Mouse (Mus musculus) C2C12 (cell line): ENCODE measurements around the gene Heatr5b.

ENCODE experiments used
- CEBPB ChIP-seq: IDR thresholded peaks from one replicate; pipeline ENCODE4 v1.6.1; 2011; ENCODE audit warnings: low read depth, mild to moderate bottlenecking, control low read depth, moderate library complexity
- CTCF ChIP-seq: IDR thresholded peaks from one replicate; pipeline ENCODE4 v1.5.1; 2011; ENCODE audit not compliant: control insufficient read depth, insufficient read depth, insufficient read length
- MAX ChIP-seq: IDR thresholded peaks from one replicate; pipeline ENCODE4 v1.6.1; 2011; ENCODE audit warnings: mild to moderate bottlenecking, control low read depth
- MYOD1 ChIP-seq: IDR thresholded peaks from one replicate; pipeline ENCODE4 v1.6.1; 2011; ENCODE audit warnings: low read depth; ENCODE audit not compliant: control insufficient read depth, insufficient read length
- MYOG ChIP-seq: IDR thresholded peaks from one replicate; pipeline ENCODE4 v1.6.1; 2011; ENCODE audit not compliant: control insufficient read depth, insufficient read length; ENCODE audit errors: extremely low read depth
- USF1 ChIP-seq: IDR thresholded peaks from one replicate; pipeline ENCODE4 v1.6.1; 2011; ENCODE audit warnings: low read depth, mild to moderate bottlenecking, control low read depth, moderate library complexity

DNA sequence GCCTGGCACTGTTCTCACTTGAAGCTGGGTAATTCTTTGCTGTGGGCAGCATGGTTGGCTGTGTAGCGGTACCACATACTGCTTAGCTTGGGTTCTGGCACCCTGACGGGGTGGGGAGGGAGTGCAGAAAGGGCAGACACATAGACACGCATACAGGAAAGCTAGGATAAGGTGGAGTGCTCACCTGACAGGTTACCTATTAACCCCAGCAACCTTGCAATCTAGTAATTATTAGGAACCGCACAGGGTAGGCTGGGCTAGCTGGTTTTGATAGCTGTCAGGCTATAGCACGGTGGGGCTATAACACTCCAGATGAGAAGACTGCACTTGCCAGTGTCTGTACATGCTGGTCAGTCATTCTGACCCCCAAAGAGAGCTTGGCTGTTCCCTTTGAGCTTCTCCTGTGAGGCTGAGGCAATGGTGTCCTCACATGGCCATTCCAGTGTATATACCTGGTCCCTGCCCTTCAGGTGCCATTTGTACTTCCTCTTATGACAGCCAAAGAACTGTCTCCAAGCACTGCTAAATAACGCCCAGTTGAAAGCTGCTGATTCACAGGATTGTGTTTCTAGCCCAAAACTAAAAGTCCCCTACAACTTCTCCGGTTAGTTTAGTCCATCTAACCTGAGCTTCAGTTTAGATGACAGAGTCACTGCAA, 7.2 kb upstream of the Heatr5b start:
- no peak for TF ChIP-seq CTCF
- no peak for TF ChIP-seq USF1
- no peak for TF ChIP-seq MYOD1
- no peak for TF ChIP-seq CEBPB
- no peak for TF ChIP-seq MYOG
- TF ChIP-seq MAX: no peak
